In genomic region chr17:30363365-30363764, GRCm38 (mm10) we compare ENCODE assay signal across 27 mouse cellular contexts.
DNase-seq lines count a peak whose midpoint lies in the region; ATAC-seq and TF ChIP-seq lines count a peak whose summit lies in the region.
"Had no signal": no experiment of that assay in that cellular context is flagged by ENCODE, and none has a peak within 500 bp of the region (broad histone marks: within the 10 kb centered on the region; RNA-seq: fewer than 3 reads in every experiment).

No protein-coding gene starts in this region.

- TF ChIP-seq POLR2A in lung, adult 2 months (IDR thresholded peaks at IDR 0.05; ENCODE audit: borderline replicate concordance, extremely low read depth, low read depth, low read length), result no peak

- H3K4me2 ChIP-seq in lung, postnatal 0 days (replicated peaks; ENCODE audit: low read depth, low read length), result no peak overlapping the region
- H3K4me2 ChIP-seq in hindbrain, embryonic 14.5 days (replicated peaks), result no peak overlapping the region
- H3K4me2 ChIP-seq: forebrain, embryonic 13.5 days; heart, embryonic 11.5 days; hindbrain, embryonic 13.5 days; limb, embryonic 15.5 days; liver, embryonic 15.5 days; lung, embryonic 15.5 days; midbrain, embryonic 15.5 days had no signal

- no peak for TF ChIP-seq CTCF in lung, postnatal 0 days (IDR thresholded peaks at IDR 0.05)
- no peak for TF ChIP-seq CTCF in lung, adult 2 months (IDR thresholded peaks at IDR 0.05; ENCODE audit: insufficient read depth, low read length)

- H3K9ac ChIP-seq in lung, postnatal 0 days (replicated peaks; ENCODE audit: low read depth), result no peak overlapping the region
- no peak overlapping the region for H3K9ac ChIP-seq in hindbrain, embryonic 14.5 days
- H3K9ac ChIP-seq: forebrain, embryonic 13.5 days; hindbrain, embryonic 13.5 days; limb, embryonic 15.5 days; liver, embryonic 15.5 days; lung, embryonic 15.5 days; midbrain, embryonic 15.5 days had no signal

- no peaks in the 10 kb centered on the region for H3K27me3 ChIP-seq in lung, postnatal 0 days (replicated peaks; ENCODE audit: insufficient read depth, low read length)
- no peaks in the 10 kb centered on the region for H3K27me3 ChIP-seq in hindbrain, embryonic 14.5 days (ENCODE audit: control insufficient read depth, insufficient read depth, low read length)
- H3K27me3 ChIP-seq: forebrain, embryonic 13.5 days; hindbrain, embryonic 13.5 days; limb, embryonic 15.5 days; liver, embryonic 15.5 days; lung, embryonic 15.5 days; midbrain, embryonic 15.5 days; Patski had no signal

- peak; percentile 73 for DNase-seq in lung, postnatal 0 days (ENCODE audit: low spot score)
- DNase-seq in lung, adult 2 months, result no peak
- peak; percentile 64 for DNase-seq in CD4-positive, CD25-positive, alpha-beta regulatory T cell, adult 2 months (ENCODE audit: low read depth, low spot score)
- DNase-seq in T-cell, adult 2 months (ENCODE audit: low spot score), result peak; percentile 49
- DNase-seq in naive thymus-derived CD4-positive, alpha-beta T cell, adult 2 months (ENCODE audit: low read depth), result peak; percentile 71
- no peak for DNase-seq in hindbrain, embryonic 14.5 days (ENCODE audit: low spot score)
- DNase-seq in adrenal gland, postnatal 25 days, result no peak
- DNase-seq: B cell, adult 2 months; cerebellum, adult 8-10 months; cerebellum, postnatal 25 days; gastrocnemius, postnatal 10 days; heart, postnatal 4 days; kidney, postnatal 25 days; layer of hippocampus, postnatal 36 days; right cerebral cortex, postnatal 25 days; thymus, postnatal 4 days had no signal

- 42% methylated on average over 5 of the region's 5 CpGs for WGBS in lung, postnatal 0 days
- 36% methylated on average over 5 of the region's 5 CpGs for WGBS in lung, adult 2 months
- 75% methylated on average over 5 of the region's 5 CpGs for WGBS in hindbrain, embryonic 14.5 days

- H3K36me3 ChIP-seq in lung, postnatal 0 days (ENCODE audit: insufficient read depth, low read length), result no peaks in the 10 kb centered on the region
- H3K36me3 ChIP-seq in hindbrain, embryonic 14.5 days (replicated peaks; ENCODE audit: control insufficient read depth, insufficient read depth), result no peaks in the 10 kb centered on the region
- H3K36me3 ChIP-seq: hindbrain, embryonic 13.5 days; limb, embryonic 10.5 days; limb, embryonic 15.5 days; liver, embryonic 15.5 days; lung, embryonic 15.5 days; midbrain, embryonic 10.5 days; midbrain, embryonic 15.5 days had no signal

- no peak overlapping the region for H3K4me3 ChIP-seq in lung, postnatal 0 days (ENCODE audit: low read depth, low read length)
- H3K4me3 ChIP-seq in lung, adult 2 months (replicated peaks; ENCODE audit: extremely low read depth, low read depth, low read length), result no peak overlapping the region
- no peak overlapping the region for H3K4me3 ChIP-seq in hindbrain, embryonic 14.5 days (replicated peaks; ENCODE audit: low read length)
- H3K4me3 ChIP-seq: forebrain, embryonic 13.5 days; hindbrain, embryonic 13.5 days; layer of hippocampus, adult 2 months; limb, embryonic 10.5 days; limb, embryonic 15.5 days; liver, embryonic 15.5 days; lung, embryonic 15.5 days; midbrain, embryonic 10.5 days; midbrain, embryonic 15.5 days had no signal

- peak; percentile 57 for TF ChIP-seq EP300 in lung, postnatal 0 days (IDR thresholded peaks at IDR 0.05)

- no peaks in the 10 kb centered on the region for H3K9me3 ChIP-seq in lung, postnatal 0 days (ENCODE audit: low read length)
- no peaks in the 10 kb centered on the region for H3K9me3 ChIP-seq in hindbrain, embryonic 14.5 days (ENCODE audit: control insufficient read depth, low read length)
- H3K9me3 ChIP-seq: forebrain, embryonic 13.5 days; hindbrain, embryonic 13.5 days; limb, embryonic 10.5 days; limb, embryonic 15.5 days; liver, embryonic 15.5 days; lung, embryonic 15.5 days; midbrain, embryonic 10.5 days; midbrain, embryonic 15.5 days had no signal

- H3K4me1 ChIP-seq in lung, postnatal 0 days (ENCODE audit: insufficient read depth, low read depth, low read length), result 0 out of 2 replicates have a peak, but pooled peaks cover 2% of the 10 kb centered on the region
- no peaks in the 10 kb centered on the region for H3K4me1 ChIP-seq in lung, adult 2 months (ENCODE audit: control insufficient read depth, insufficient read depth, low read length)
- H3K4me1 ChIP-seq in hindbrain, embryonic 14.5 days (replicated peaks; ENCODE audit: control insufficient read depth, insufficient read depth, low read length), result peaks cover 29% of the 10 kb centered on the region

- peak; percentile 70 for ATAC-seq in lung, postnatal 0 days
- no peak for ATAC-seq in hindbrain, embryonic 14.5 days (ENCODE audit: low FRiP score)
- ATAC-seq: forebrain, embryonic 13.5 days; midbrain, embryonic 15.5 days; Patski had no signal

- H3K27ac ChIP-seq in lung, postnatal 0 days (ENCODE audit: low read length), result no peak overlapping the region
- no peak overlapping the region for H3K27ac ChIP-seq in hindbrain, embryonic 14.5 days
- H3K27ac ChIP-seq: forebrain, embryonic 13.5 days; hindbrain, embryonic 13.5 days; layer of hippocampus, adult 2 months; limb, embryonic 10.5 days; limb, embryonic 15.5 days; liver, embryonic 15.5 days; lung, embryonic 15.5 days; midbrain, embryonic 15.5 days had no signal

Comparison
In these comparisons a context has a peak if more than half of its experiments do, and no peak if none do; other contexts are left out.
1. DNase-seq: peak in lung, postnatal 0 days (single experiment), CD4-positive, CD25-positive, alpha-beta regulatory T cell, adult 2 months (single experiment), T-cell, adult 2 months (single experiment) and naive thymus-derived CD4-positive, alpha-beta T cell, adult 2 months (single experiment); none in lung, adult 2 months (single experiment), hindbrain, embryonic 14.5 days (single experiment) and adrenal gland, postnatal 25 days (single experiment).